16 mouse cellular contexts compared by ENCODE assay signal in the genomic region with DNA sequence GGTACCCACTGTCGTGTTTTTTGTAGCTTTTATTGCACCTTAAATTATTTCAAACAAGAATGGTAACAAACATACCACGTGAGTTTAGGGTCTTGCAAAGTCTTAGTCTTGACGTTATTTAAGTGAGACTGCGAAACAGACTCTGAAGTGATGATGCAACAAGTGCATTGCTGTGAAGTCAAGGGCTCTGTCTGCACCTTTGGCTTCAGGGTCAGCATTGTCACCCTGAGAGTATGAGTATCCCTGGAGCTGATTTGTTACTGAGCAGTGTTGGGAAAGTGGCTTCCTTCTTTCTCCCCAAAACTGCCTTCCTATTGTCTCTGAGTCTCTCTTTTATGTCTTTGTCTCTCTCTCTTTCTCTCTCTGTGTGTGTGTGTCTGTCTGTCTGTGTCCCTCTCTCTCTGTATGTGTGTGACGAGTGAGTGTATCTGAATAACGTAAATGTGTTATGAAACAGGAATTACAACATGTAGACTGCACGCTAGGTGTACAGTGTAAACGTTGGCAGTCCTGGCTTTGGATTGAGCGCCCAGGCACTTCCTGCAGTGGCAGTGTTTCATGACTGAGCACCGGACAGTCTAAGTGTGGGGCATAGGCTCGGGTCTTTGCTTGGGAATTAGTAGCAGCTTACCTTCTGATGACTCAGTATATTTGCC. TPM values are rescaled to one million over a fixed set of nuclear protein-coding genes. Genes with fewer than 3 reads are reported as not detected.
A peak's percentile ranks its signal among the peaks of the same experiment; 100 is the strongest.
DNase-seq lines count a peak whose midpoint lies in the region; ATAC-seq and TF ChIP-seq lines count a peak whose summit lies in the region.
"Had no signal": no experiment of that assay in that cellular context is flagged by ENCODE, and none has a peak within 500 bp of the region (broad histone marks: within the 10 kb centered on the region; RNA-seq: fewer than 3 reads in every experiment).

No protein-coding gene starts in this region.

- WGBS in embryonic facial prominence, embryonic 14.5 days: 72% methylated on average over 11 of the region's 11 CpGs
- 73% methylated on average over 11 of the region's 11 CpGs for WGBS in embryonic facial prominence, embryonic 10.5 days
- WGBS in hindbrain, embryonic 11.5 days: 61% methylated on average over 11 of the region's 11 CpGs
- whole genome bisulfite sequencing in hindbrain, embryonic 12.5 days: 62% methylated on average over 11 of the region's 11 CpGs
- 59% methylated on average over 11 of the region's 11 CpGs for WGBS in neural tube, embryonic 11.5 days
- 36% methylated on average over 11 of the region's 11 CpGs for WGBS in neural tube, embryonic 15.5 days
- WGBS in stomach, postnatal 0 days: 51% methylated on average over 11 of the region's 11 CpGs

- no peak overlapping the region for H3K4me3 ChIP-seq in embryonic facial prominence, embryonic 14.5 days (ENCODE audit: low read depth, low read length)
- no peak overlapping the region for H3K4me3 ChIP-seq in embryonic facial prominence, embryonic 10.5 days
- no peak overlapping the region for H3K4me3 ChIP-seq in hindbrain, embryonic 11.5 days (ENCODE audit: low read depth, low read length)
- no peak overlapping the region for H3K4me3 ChIP-seq in hindbrain, embryonic 12.5 days
- no peak overlapping the region for H3K4me3 ChIP-seq in neural tube, embryonic 11.5 days (ENCODE audit: low read depth, low read length)
- H3K4me3 ChIP-seq in neural tube, embryonic 15.5 days (replicated peaks): no peak overlapping the region
- no peak overlapping the region for H3K4me3 ChIP-seq in stomach, postnatal 0 days (ENCODE audit: low read depth, low read length)
- H3K4me3 ChIP-seq: left cerebral cortex, adult 2 months; limb, embryonic 12.5 days had no signal

- TF ChIP-seq CTCF in stomach, postnatal 0 days (IDR thresholded peaks at IDR 0.05; ENCODE audit: low read depth): no peak

- peaks cover 6% of the 10 kb centered on the region; the same call in 1 of the 2 replicates for H3K36me3 ChIP-seq in embryonic facial prominence, embryonic 14.5 days (ENCODE audit: control insufficient read depth, insufficient read depth, low read length)
- H3K36me3 ChIP-seq in embryonic facial prominence, embryonic 10.5 days (replicated peaks): peaks cover 16% of the 10 kb centered on the region
- no peaks in the 10 kb centered on the region for H3K36me3 ChIP-seq in hindbrain, embryonic 11.5 days (ENCODE audit: control insufficient read depth, insufficient read depth, low read length)
- no peaks in the 10 kb centered on the region for H3K36me3 ChIP-seq in hindbrain, embryonic 12.5 days
- H3K36me3 ChIP-seq in neural tube, embryonic 11.5 days (ENCODE audit: control insufficient read depth, insufficient read depth, low read length): no peaks in the 10 kb centered on the region
- H3K36me3 ChIP-seq in neural tube, embryonic 15.5 days: no peaks in the 10 kb centered on the region
- no peaks in the 10 kb centered on the region for H3K36me3 ChIP-seq in stomach, postnatal 0 days (ENCODE audit: control insufficient read depth, insufficient read depth, low read length)

- no peak for ATAC-seq in embryonic facial prominence, embryonic 14.5 days (ENCODE audit: low read depth)
- ATAC-seq in hindbrain, embryonic 11.5 days (ENCODE audit: low FRiP score): 0 out of 2 replicates have a peak, but pooled peaks have one; percentile 43
- no peak for ATAC-seq in hindbrain, embryonic 12.5 days (ENCODE audit: low FRiP score)
- ATAC-seq in neural tube, embryonic 11.5 days (ENCODE audit: insufficient read depth, low FRiP score, low TSS enrichment): peak; percentile 48; the same call in 1 of the 2 replicates
- ATAC-seq in neural tube, embryonic 15.5 days (ENCODE audit: low FRiP score): no peak
- peak; percentile 85 for ATAC-seq in stomach, postnatal 0 days (ENCODE audit: low FRiP score, low TSS enrichment)
- ATAC-seq: forebrain, embryonic 16.5 days; hindbrain, postnatal 0 days had no signal

- no peaks in the 10 kb centered on the region for H3K27me3 ChIP-seq in embryonic facial prominence, embryonic 14.5 days (replicated peaks; ENCODE audit: control insufficient read depth, insufficient read depth, low read length)
- no peaks in the 10 kb centered on the region; the same call in 1 of the 2 replicates for H3K27me3 ChIP-seq in embryonic facial prominence, embryonic 10.5 days (replicated peaks; ENCODE audit: low read depth, poor library complexity, severe bottlenecking)
- no peaks in the 10 kb centered on the region for H3K27me3 ChIP-seq in hindbrain, embryonic 11.5 days (ENCODE audit: control insufficient read depth, insufficient read depth, low read length)
- no peaks in the 10 kb centered on the region for H3K27me3 ChIP-seq in hindbrain, embryonic 12.5 days
- H3K27me3 ChIP-seq in neural tube, embryonic 11.5 days (ENCODE audit: control insufficient read depth, insufficient read depth, low read length): no peaks in the 10 kb centered on the region
- no peaks in the 10 kb centered on the region for H3K27me3 ChIP-seq in neural tube, embryonic 15.5 days (replicated peaks)
- H3K27me3 ChIP-seq in stomach, postnatal 0 days (ENCODE audit: control insufficient read depth, insufficient read depth, low read length): no peaks in the 10 kb centered on the region
- H3K27me3 ChIP-seq: limb, embryonic 12.5 days had no signal

- H3K9me3 ChIP-seq in embryonic facial prominence, embryonic 14.5 days (ENCODE audit: control insufficient read depth, low read length): no peaks in the 10 kb centered on the region
- no peaks in the 10 kb centered on the region for H3K9me3 ChIP-seq in embryonic facial prominence, embryonic 10.5 days
- no peaks in the 10 kb centered on the region for H3K9me3 ChIP-seq in hindbrain, embryonic 11.5 days (ENCODE audit: control insufficient read depth, low read length)
- H3K9me3 ChIP-seq in hindbrain, embryonic 12.5 days (replicated peaks): no peaks in the 10 kb centered on the region
- H3K9me3 ChIP-seq in neural tube, embryonic 11.5 days (ENCODE audit: control insufficient read depth, low read length): no peaks in the 10 kb centered on the region
- H3K9me3 ChIP-seq in neural tube, embryonic 15.5 days (replicated peaks): no peaks in the 10 kb centered on the region
- H3K9me3 ChIP-seq in stomach, postnatal 0 days (ENCODE audit: control insufficient read depth, low read length): no peaks in the 10 kb centered on the region
- H3K9me3 ChIP-seq: limb, embryonic 12.5 days had no signal

- no peak overlapping the region for H3K4me2 ChIP-seq in embryonic facial prominence, embryonic 14.5 days (ENCODE audit: low read depth, low read length)
- no peak overlapping the region for H3K4me2 ChIP-seq in hindbrain, embryonic 11.5 days (replicated peaks; ENCODE audit: low read depth, low read length)
- no peak overlapping the region for H3K4me2 ChIP-seq in hindbrain, embryonic 12.5 days (replicated peaks)
- H3K4me2 ChIP-seq in neural tube, embryonic 11.5 days (ENCODE audit: low read depth): no peak overlapping the region
- H3K4me2 ChIP-seq in neural tube, embryonic 15.5 days: no peak overlapping the region
- H3K4me2 ChIP-seq in stomach, postnatal 0 days (replicated peaks; ENCODE audit: low read depth): no peak overlapping the region
- H3K4me2 ChIP-seq: limb, embryonic 12.5 days had no signal

- H3K27ac ChIP-seq in embryonic facial prominence, embryonic 14.5 days (replicated peaks; ENCODE audit: low read depth, low read length): peak overlapping the region; percentile 10; the same call in 1 of the 2 replicates
- no peak overlapping the region for H3K27ac ChIP-seq in embryonic facial prominence, embryonic 10.5 days (replicated peaks)
- H3K27ac ChIP-seq in hindbrain, embryonic 11.5 days (ENCODE audit: low read depth, low read length): no peak overlapping the region
- no peak overlapping the region for H3K27ac ChIP-seq in hindbrain, embryonic 12.5 days
- no peak overlapping the region for H3K27ac ChIP-seq in neural tube, embryonic 11.5 days (ENCODE audit: low read depth, low read length)
- H3K27ac ChIP-seq in neural tube, embryonic 15.5 days (replicated peaks): no peak overlapping the region
- H3K27ac ChIP-seq in stomach, postnatal 0 days (replicated peaks): no peak overlapping the region
- H3K27ac ChIP-seq: hindbrain, postnatal 0 days; left cerebral cortex, adult 2 months; limb, embryonic 12.5 days had no signal

- H3K9ac ChIP-seq in embryonic facial prominence, embryonic 14.5 days (ENCODE audit: low read depth, low read length): no peak overlapping the region
- no peak overlapping the region for H3K9ac ChIP-seq in hindbrain, embryonic 11.5 days (ENCODE audit: low read depth, low read length)
- no peak overlapping the region for H3K9ac ChIP-seq in hindbrain, embryonic 12.5 days
- H3K9ac ChIP-seq in neural tube, embryonic 11.5 days (ENCODE audit: low read length): no peak overlapping the region
- H3K9ac ChIP-seq in neural tube, embryonic 15.5 days (replicated peaks): no peak overlapping the region
- H3K9ac ChIP-seq in stomach, postnatal 0 days (ENCODE audit: low read length): no peak overlapping the region
- H3K9ac ChIP-seq: limb, embryonic 12.5 days had no signal

- no peak for TF ChIP-seq EP300 in stomach, postnatal 0 days (optimal IDR thresholded peaks at IDR 0.05)

- no peak for DNase-seq in embryonic facial prominence, embryonic 14.5 days (ENCODE audit: low spot score)
- DNase-seq in embryonic facial prominence, embryonic 10.5 days (ENCODE audit: low spot score): no peak
- no peak for DNase-seq in hindbrain, embryonic 11.5 days (ENCODE audit: low spot score)
- DNase-seq in neural tube, embryonic 11.5 days (ENCODE audit: low spot score): no peak
- DNase-seq in stomach, postnatal 0 days (ENCODE audit: low spot score): peak; percentile 52
- no peak for DNase-seq in left cerebral cortex, adult 18-20 months (ENCODE audit: low spot score in 2 of 2)
- DNase-seq: cerebellum, adult 9-11 months; heart, postnatal 10 days; kidney, adult 8-10 months; thymus, adult 2 months had no signal

- peaks cover 14% of the 10 kb centered on the region for H3K4me1 ChIP-seq in embryonic facial prominence, embryonic 14.5 days (ENCODE audit: control insufficient read depth, insufficient read depth, low read length)
- H3K4me1 ChIP-seq in embryonic facial prominence, embryonic 10.5 days: peaks cover 45% of the 10 kb centered on the region
- no peaks in the 10 kb centered on the region for H3K4me1 ChIP-seq in hindbrain, embryonic 11.5 days (replicated peaks; ENCODE audit: control insufficient read depth, insufficient read depth, low read length)
- peaks cover 29% of the 10 kb centered on the region for H3K4me1 ChIP-seq in hindbrain, embryonic 12.5 days
- H3K4me1 ChIP-seq in neural tube, embryonic 11.5 days (ENCODE audit: control insufficient read depth, insufficient read depth, low read length): peaks cover 30% of the 10 kb centered on the region
- peaks cover 25% of the 10 kb centered on the region for H3K4me1 ChIP-seq in neural tube, embryonic 15.5 days
- no peaks in the 10 kb centered on the region; the same call in 1 of the 2 replicates for H3K4me1 ChIP-seq in stomach, postnatal 0 days (replicated peaks; ENCODE audit: control insufficient read depth, insufficient read depth)

RNA-seq across cellular contexts. Expression of gene Lgr4, which starts 18.4 kb away (rescaled TPM):
- polyA plus RNA-seq in embryonic facial prominence, embryonic 14.5 days (2014; fragmentation: Nextera tagmentation; extraction: Ambion mirVana): 24.6 and 25.0 TPM in 2 replicates
- 14.1 and 14.6 TPM in 2 replicates for polyA plus RNA-seq in embryonic facial prominence, embryonic 10.5 days (2016; fragmentation: Nextera tagmentation; extraction: Ambion mirVana)
- polyA plus RNA-seq in hindbrain, embryonic 11.5 days (2014; fragmentation: Nextera tagmentation; extraction: Ambion mirVana): 18.3 and 20.7 TPM in 2 replicates
- 17.4 and 18.3 TPM in 2 replicates for polyA plus RNA-seq in hindbrain, embryonic 12.5 days (2016; fragmentation: Nextera tagmentation; extraction: Ambion mirVana)
- 19.7 and 21.1 TPM in 2 replicates for polyA plus RNA-seq in neural tube, embryonic 11.5 days (2014; fragmentation: Nextera tagmentation; extraction: Ambion mirVana)
- polyA plus RNA-seq in neural tube, embryonic 15.5 days (2015; fragmentation: Nextera tagmentation; extraction: Ambion mirVana): 8.3 and 9.8 TPM in 2 replicates
- 15.0 and 16.0 TPM in 2 replicates for polyA plus RNA-seq in stomach, postnatal 0 days (2015; fragmentation: Nextera tagmentation; extraction: Ambion mirVana)
- 10 to 100 TPM; 24.9 to 26.6 TPM for total RNA-seq in left cerebral cortex, adult 18-20 months (2021)

RNA-seq across cellular contexts. Expression of gene Lin7c, which starts 45.2 kb away (rescaled TPM):
- polyA plus RNA-seq in embryonic facial prominence, embryonic 14.5 days (2014; fragmentation: Nextera tagmentation; extraction: Ambion mirVana): 61.9 and 62.6 TPM in 2 replicates
- polyA plus RNA-seq in embryonic facial prominence, embryonic 10.5 days (2016; fragmentation: Nextera tagmentation; extraction: Ambion mirVana): 77.9 and 79.9 TPM in 2 replicates
- 140 and 161 TPM in 2 replicates for polyA plus RNA-seq in hindbrain, embryonic 11.5 days (2014; fragmentation: Nextera tagmentation; extraction: Ambion mirVana)
- polyA plus RNA-seq in hindbrain, embryonic 12.5 days (2016; fragmentation: Nextera tagmentation; extraction: Ambion mirVana): 160 and 177 TPM in 2 replicates
- polyA plus RNA-seq in neural tube, embryonic 11.5 days (2014; fragmentation: Nextera tagmentation; extraction: Ambion mirVana): 136 and 146 TPM in 2 replicates
- polyA plus RNA-seq in neural tube, embryonic 15.5 days (2015; fragmentation: Nextera tagmentation; extraction: Ambion mirVana): 158 and 169 TPM in 2 replicates
- 36.1 and 38.4 TPM in 2 replicates for polyA plus RNA-seq in stomach, postnatal 0 days (2015; fragmentation: Nextera tagmentation; extraction: Ambion mirVana)
- total RNA-seq in left cerebral cortex, adult 18-20 months (2021): 10 to 100 TPM; 75.0 to 78.3 TPM

Comparison
In these comparisons a context has a peak if more than half of its experiments do, and no peak if none do; other contexts are left out.
1. ATAC-seq: peak in hindbrain, embryonic 11.5 days (single experiment), neural tube, embryonic 11.5 days (single experiment) and stomach, postnatal 0 days (single experiment); none in embryonic facial prominence, embryonic 14.5 days (single experiment), hindbrain, embryonic 12.5 days (single experiment) and neural tube, embryonic 15.5 days (single experiment).